Mouse (Mus musculus): ENCODE results near the gene C1qb.

Gene C1qb

GRCm38 (mm10) chr4:136886101-136886500 is at the start of gene C1qb:
TSS of gene C1qb (minus strand) at chr4:136886187.
- no peak for DNase-seq (ENCODE audit: low read depth, low spot score)

GRCm38 (mm10) chr4:136934746-136935613 is 49.0 kb upstream of the C1qb start:
- no peak for DNase-seq (ENCODE audit: low read depth, low spot score)

- no peak for DNase-seq (ENCODE audit: low read depth, low spot score)
Observed at GRCm38 (mm10) chr4:136930474-136930873, 44.5 kb upstream of the C1qb start.

GRCm38 (mm10) chr4:136928928-136929327 is 42.9 kb upstream of the C1qb start:
- DNase-seq (ENCODE audit: low read depth, low spot score): no peak

GRCm38 (mm10) chr4:136925804-136926203 is 39.8 kb upstream of the C1qb start:
- no peak for DNase-seq (ENCODE audit: low read depth, low spot score)

- no peak for DNase-seq (ENCODE audit: low read depth, low spot score)
Observed at GRCm38 (mm10) chr4:136924529-136924928, 38.5 kb upstream of the C1qb start.

GRCm38 (mm10) chr4:136919526-136919925 is 33.5 kb upstream of the C1qb start:
- no peak for DNase-seq (ENCODE audit: low read depth, low spot score)

- DNase-seq (ENCODE audit: low read depth, low spot score): no peak
Observed at GRCm38 (mm10) chr4:136918834-136919233, 32.8 kb upstream of the C1qb start.

GRCm38 (mm10) chr4:136917165-136917524 is 31.2 kb upstream of the C1qb start:
- DNase-seq (ENCODE audit: low read depth, low spot score): no peak

- no peak for DNase-seq (ENCODE audit: low read depth, low spot score)
Observed at GRCm38 (mm10) chr4:136916359-136917164, 30.6 kb upstream of the C1qb start.

- DNase-seq (ENCODE audit: low read depth, low spot score): no peak
Observed at GRCm38 (mm10) chr4:136912841-136913240, 26.9 kb upstream of the C1qb start.

GRCm38 (mm10) chr4:136911804-136912203 is 25.8 kb upstream of the C1qb start:
- DNase-seq (ENCODE audit: low read depth, low spot score): no peak

- no peak for DNase-seq (ENCODE audit: low read depth, low spot score)
Observed at GRCm38 (mm10) chr4:136911211-136911646, 25.2 kb upstream of the C1qb start.

GRCm38 (mm10) chr4:136907809-136908208 is 21.8 kb upstream of the C1qb start:
- DNase-seq (ENCODE audit: low read depth, low spot score): no peak

- DNase-seq (ENCODE audit: low read depth, low spot score): no peak
Observed at GRCm38 (mm10) chr4:136907033-136907432, 21.0 kb upstream of the C1qb start.

- DNase-seq (ENCODE audit: low read depth, low spot score): peak; percentile 61
Observed at GRCm38 (mm10) chr4:136904767-136905539, 19.0 kb upstream of the C1qb start.

GRCm38 (mm10) chr4:136899154-136899553 is 13.2 kb upstream of the C1qb start:
- DNase-seq (ENCODE audit: low read depth, low spot score): no peak

- DNase-seq (ENCODE audit: low read depth, low spot score): no peak
Observed at GRCm38 (mm10) chr4:136898637-136899036, 12.7 kb upstream of the C1qb start, which contains the start of gene C1qa. TSS of gene C1qa (minus strand) at chr4:136898803.

GRCm38 (mm10) chr4:136898084-136898598 is 12.2 kb upstream of the C1qb start:
- DNase-seq (ENCODE audit: low read depth, low spot score): no peak

- DNase-seq (ENCODE audit: low read depth, low spot score): no peak
Observed at GRCm38 (mm10) chr4:136896461-136896860, 10.5 kb upstream of the C1qb start.

- no peak for DNase-seq (ENCODE audit: low read depth, low spot score)
Observed at GRCm38 (mm10) chr4:136895861-136896260, 9.9 kb upstream of the C1qb start.

GRCm38 (mm10) chr4:136894821-136895220 is 8.8 kb upstream of the C1qb start:
- no peak for DNase-seq (ENCODE audit: low read depth, low spot score)
